Mouse (Mus musculus) ES-Bruce4 (cell line): ENCODE data around the gene Arhgap15.

Experiments
- EP300 ChIP-seq: IDR thresholded peaks from 2 replicates; pipeline ENCODE4 v1.6.1; 2011; ENCODE audit warnings: low read depth, low read length; ENCODE audit not compliant: insufficient read depth
- POLR2A ChIP-seq: IDR thresholded peaks from one replicate; pipeline ENCODE4 v1.8.1; 2011; ENCODE audit warnings: low read length; ENCODE audit not compliant: insufficient read depth

DNA sequence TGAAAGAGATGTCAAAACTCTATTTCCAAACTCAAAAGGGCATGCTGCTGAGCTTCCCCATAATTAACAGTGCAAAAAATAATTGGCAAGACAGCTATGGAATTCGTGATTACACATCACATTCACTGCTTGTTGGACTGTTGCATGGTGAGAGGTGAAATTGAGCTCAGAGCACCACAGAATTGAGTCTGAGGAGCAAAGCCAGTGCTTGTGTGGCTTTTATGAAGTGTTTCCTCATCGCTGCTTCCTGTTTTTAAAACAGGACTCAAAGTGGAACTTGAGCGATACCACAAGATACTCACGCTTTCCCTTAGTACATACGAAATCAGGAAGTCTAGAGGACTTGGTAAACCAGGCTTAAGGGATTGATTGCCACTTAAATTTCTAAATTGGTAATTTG lies 24.0 kb downstream of the Arhgap15 start:
- TF ChIP-seq POLR2A (no peak), EP300 (no peak)
